Mouse (Mus musculus): Measurements from ENCODE around the gene Vangl1. TPM values are rescaled to one million over a fixed set of nuclear protein-coding genes. Genes with fewer than 3 reads are reported as not detected.

The Vangl1 gene
- polyA plus RNA-seq, 1 experiment from 2014 or later: 29.4 TPM

DNA sequence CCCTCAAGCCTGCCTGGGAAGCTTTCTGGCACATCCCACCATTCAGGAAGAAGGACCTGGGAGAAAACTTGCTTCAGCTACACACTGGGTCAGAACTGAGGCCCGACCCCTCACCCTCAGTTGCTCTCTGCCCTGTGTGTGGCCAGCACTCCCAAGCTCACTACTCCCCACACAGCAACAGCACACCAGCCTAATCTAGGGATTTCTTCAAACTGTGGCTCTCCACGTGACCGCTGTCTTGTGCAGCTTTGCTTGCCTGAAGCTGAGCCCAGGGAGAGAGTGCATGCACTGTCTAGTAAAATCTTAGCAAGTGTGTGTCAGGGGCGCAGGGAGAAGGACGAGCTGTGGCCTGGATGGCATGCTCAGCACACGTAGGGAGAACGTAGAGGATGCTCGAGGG, 18.3 kb upstream of the Vangl1 start:
- WGBS (ENCODE audit: insufficient replicate concordance): 79% methylated on average over 8 of the region's 8 CpGs
- Histone ChIP-seq H3K36me3 (ENCODE audit: control insufficient read depth, insufficient read depth, low read length) (no peaks in the 10 kb centered on the region), H3K27me3 (ENCODE audit: control insufficient read depth, insufficient read depth, low read length) (no peaks in the 10 kb centered on the region), H3K4me2 (no peak overlapping the region), H3K4me1 (ENCODE audit: control insufficient read depth, insufficient read depth, low read length) (no peaks in the 10 kb centered on the region), H3K9ac (ENCODE audit: low read depth, low read length) (no peak overlapping the region), H3K9me3 (replicated peaks; ENCODE audit: control insufficient read depth, low read length) (no peaks in the 10 kb centered on the region), H3K27ac (ENCODE audit: low read depth, low read length) (no peak overlapping the region), H3K4me3 (ENCODE audit: low read depth, low read length) (no peak overlapping the region)
- ATAC-seq (replicated peaks; ENCODE audit: insufficient number of reproducible peaks, low FRiP score, low TSS enrichment): no peak

DNA sequence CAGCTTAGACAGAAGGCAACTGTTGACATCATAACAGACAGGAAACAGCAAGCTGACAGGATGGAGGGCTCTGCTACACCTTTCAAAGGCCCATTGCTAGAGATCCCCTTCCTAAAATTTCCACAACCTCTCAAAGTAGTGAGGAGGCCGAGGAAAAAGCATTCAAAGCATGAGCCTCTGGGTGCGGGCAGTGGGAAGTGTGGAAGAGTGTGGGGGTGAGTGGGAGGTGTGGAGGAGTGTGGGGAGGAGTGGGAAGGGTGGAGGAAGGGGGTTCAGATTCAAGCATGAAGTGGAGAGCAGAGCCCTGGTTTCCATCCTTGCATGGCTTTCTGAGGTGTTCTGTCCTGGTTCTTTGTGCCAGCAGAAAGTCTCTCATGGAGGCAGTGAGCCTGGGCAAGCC, 13.8 kb upstream of the Vangl1 start:
- WGBS (ENCODE audit: insufficient replicate concordance): 72% methylated on average over 2 of the region's 2 CpGs
- H3K27me3 ChIP-seq (ENCODE audit: control insufficient read depth, insufficient read depth, low read length): no peaks in the 10 kb centered on the region
- no peak for ATAC-seq (replicated peaks; ENCODE audit: insufficient number of reproducible peaks, low FRiP score, low TSS enrichment)
- H3K4me3 ChIP-seq (ENCODE audit: low read depth, low read length): no peak overlapping the region
- H3K9ac ChIP-seq (ENCODE audit: low read depth, low read length): no peak overlapping the region
- peaks cover 5% of the 10 kb centered on the region; the same call in 1 of the 2 replicates for H3K4me1 ChIP-seq (ENCODE audit: control insufficient read depth, insufficient read depth, low read length)
- H3K27ac ChIP-seq (ENCODE audit: low read depth, low read length): no peak overlapping the region
- H3K36me3 ChIP-seq (ENCODE audit: control insufficient read depth, insufficient read depth, low read length): no peaks in the 10 kb centered on the region
- H3K4me2 ChIP-seq: no peak overlapping the region
- no peaks in the 10 kb centered on the region for H3K9me3 ChIP-seq (replicated peaks; ENCODE audit: control insufficient read depth, low read length)

- Histone ChIP-seq H3K4me2 (no peak overlapping the region), H3K9me3 (replicated peaks; ENCODE audit: control insufficient read depth, low read length) (no peaks in the 10 kb centered on the region), H3K27ac (ENCODE audit: low read depth, low read length) (no peak overlapping the region), H3K27me3 (ENCODE audit: control insufficient read depth, insufficient read depth, low read length) (no peaks in the 10 kb centered on the region), H3K4me1 (ENCODE audit: control insufficient read depth, insufficient read depth, low read length) (peaks cover 5% of the 10 kb centered on the region; the same call in 1 of the 2 replicates), H3K4me3 (ENCODE audit: low read depth, low read length) (no peak overlapping the region), H3K36me3 (ENCODE audit: control insufficient read depth, insufficient read depth, low read length) (no peaks in the 10 kb centered on the region), H3K9ac (ENCODE audit: low read depth, low read length) (no peak overlapping the region)
- WGBS (ENCODE audit: insufficient replicate concordance): 82% methylated on average over 4 of the region's 4 CpGs
- ATAC-seq (replicated peaks; ENCODE audit: insufficient number of reproducible peaks, low FRiP score, low TSS enrichment): no peak
Measured at GRCm38 (mm10) chr3:102214736-102215135, 10.2 kb upstream of the Vangl1 start.

DNA sequence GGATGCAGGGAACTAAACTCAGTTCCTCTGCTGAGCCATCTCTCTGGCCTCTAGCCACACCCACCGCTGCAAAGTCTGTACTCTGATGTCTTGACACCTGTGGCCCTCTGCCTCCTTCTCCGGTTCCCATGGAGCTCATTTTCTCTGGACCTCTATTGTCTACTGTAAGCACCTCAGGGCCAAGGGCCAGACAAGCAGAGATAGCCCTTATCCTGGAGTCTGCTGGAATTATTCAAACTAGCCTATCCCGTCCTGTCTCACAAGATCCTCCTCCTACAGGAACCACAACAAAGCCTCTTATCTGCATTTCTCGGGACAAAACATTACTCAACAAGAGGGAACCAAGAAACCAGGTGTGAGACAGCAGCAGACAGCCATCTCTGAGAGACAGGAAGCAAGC, 9.8 kb upstream of the Vangl1 start:
- no peaks in the 10 kb centered on the region for H3K36me3 ChIP-seq (ENCODE audit: control insufficient read depth, insufficient read depth, low read length)
- 42% methylated on average over 4 of the region's 4 CpGs for WGBS (ENCODE audit: insufficient replicate concordance)

DNA sequence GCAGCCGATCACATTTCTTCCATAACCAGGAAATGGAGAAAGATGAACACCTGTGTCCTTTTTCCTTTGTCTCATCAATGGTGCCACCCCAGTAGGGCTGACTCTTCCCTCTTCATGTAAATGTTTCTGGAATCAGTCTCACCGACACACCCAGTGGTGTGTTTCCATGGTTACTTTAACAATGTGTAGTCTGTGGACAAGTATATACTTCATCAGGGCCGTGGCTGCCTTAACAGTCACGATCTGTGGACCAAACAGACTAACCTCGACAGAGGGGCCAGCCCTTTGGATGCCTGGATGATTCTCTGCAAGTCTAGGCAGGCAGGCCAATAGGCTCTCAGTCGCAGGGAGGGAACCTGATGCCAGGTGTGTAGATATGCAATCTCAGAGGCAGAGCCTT, 8.4 kb upstream of the Vangl1 start:
- H3K9me3 ChIP-seq (replicated peaks; ENCODE audit: control insufficient read depth, low read length): no peaks in the 10 kb centered on the region
- H3K4me2 ChIP-seq: no peak overlapping the region
- 65% methylated on average over 6 of the region's 6 CpGs for WGBS (ENCODE audit: insufficient replicate concordance)
- H3K36me3 ChIP-seq (ENCODE audit: control insufficient read depth, insufficient read depth, low read length): no peaks in the 10 kb centered on the region
- H3K4me1 ChIP-seq (ENCODE audit: control insufficient read depth, insufficient read depth, low read length): peaks cover 5% of the 10 kb centered on the region; the same call in 1 of the 2 replicates
- no peaks in the 10 kb centered on the region for H3K27me3 ChIP-seq (ENCODE audit: control insufficient read depth, insufficient read depth, low read length)
- H3K9ac ChIP-seq (ENCODE audit: low read depth, low read length): no peak overlapping the region
- H3K4me3 ChIP-seq (ENCODE audit: low read depth, low read length): no peak overlapping the region
- no peak overlapping the region for H3K27ac ChIP-seq (ENCODE audit: low read depth, low read length)
- no peak for ATAC-seq (replicated peaks; ENCODE audit: insufficient number of reproducible peaks, low FRiP score, low TSS enrichment)

More for the DNA sequence above, 9.8 kb upstream of the Vangl1 start:
- H3K4me3 ChIP-seq (ENCODE audit: low read depth, low read length): no peak overlapping the region
- no peak overlapping the region for H3K9ac ChIP-seq (ENCODE audit: low read depth, low read length)
- H3K4me1 ChIP-seq (ENCODE audit: control insufficient read depth, insufficient read depth, low read length): peaks cover 5% of the 10 kb centered on the region; the same call in 1 of the 2 replicates
- no peaks in the 10 kb centered on the region for H3K27me3 ChIP-seq (ENCODE audit: control insufficient read depth, insufficient read depth, low read length)
- ATAC-seq (replicated peaks; ENCODE audit: insufficient number of reproducible peaks, low FRiP score, low TSS enrichment): no peak
- no peak overlapping the region for H3K27ac ChIP-seq (ENCODE audit: low read depth, low read length)
- H3K9me3 ChIP-seq (replicated peaks; ENCODE audit: control insufficient read depth, low read length): no peaks in the 10 kb centered on the region
- no peak overlapping the region for H3K4me2 ChIP-seq

DNA sequence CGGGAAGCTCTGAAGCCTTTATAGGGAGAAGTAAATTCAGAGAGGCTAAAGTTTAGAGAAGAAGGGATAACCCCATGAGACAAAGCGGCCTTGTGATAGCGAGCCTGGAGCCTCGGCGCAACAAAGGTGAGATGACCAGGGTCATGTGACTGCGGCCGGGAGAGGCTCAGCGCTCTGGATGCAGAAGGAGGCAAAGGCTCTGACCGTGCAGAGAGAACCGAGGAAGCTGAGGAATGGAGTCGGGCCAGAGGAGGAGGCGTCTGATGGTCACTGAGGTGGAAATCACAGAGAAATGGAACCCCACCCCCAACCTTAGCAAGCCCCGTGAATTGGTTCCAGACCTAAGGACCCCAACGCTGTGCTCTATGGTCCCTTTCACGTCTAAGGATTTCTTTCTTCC, 7.8 kb upstream of the Vangl1 start:
- H3K9ac ChIP-seq (ENCODE audit: low read depth, low read length): no peak overlapping the region
- 86% methylated on average over 15 of the region's 15 CpGs for WGBS (ENCODE audit: insufficient replicate concordance)
- no peak overlapping the region for H3K4me3 ChIP-seq (ENCODE audit: low read depth, low read length)
- no peak for ATAC-seq (replicated peaks; ENCODE audit: insufficient number of reproducible peaks, low FRiP score, low TSS enrichment)
- H3K36me3 ChIP-seq (ENCODE audit: control insufficient read depth, insufficient read depth, low read length): no peaks in the 10 kb centered on the region
- H3K27me3 ChIP-seq (ENCODE audit: control insufficient read depth, insufficient read depth, low read length): no peaks in the 10 kb centered on the region
- no peaks in the 10 kb centered on the region for H3K9me3 ChIP-seq (replicated peaks; ENCODE audit: control insufficient read depth, low read length)
- no peak overlapping the region for H3K4me2 ChIP-seq
- H3K4me1 ChIP-seq (ENCODE audit: control insufficient read depth, insufficient read depth, low read length): peaks cover 5% of the 10 kb centered on the region; the same call in 1 of the 2 replicates
- no peak overlapping the region for H3K27ac ChIP-seq (ENCODE audit: low read depth, low read length)

- no peaks in the 10 kb centered on the region for H3K9me3 ChIP-seq (replicated peaks; ENCODE audit: control insufficient read depth, low read length)
- 85% methylated on average over 2 of the region's 2 CpGs for WGBS (ENCODE audit: insufficient replicate concordance)
Measured at GRCm38 (mm10) chr3:102211340-102211739, 6.8 kb upstream of the Vangl1 start.

DNA sequence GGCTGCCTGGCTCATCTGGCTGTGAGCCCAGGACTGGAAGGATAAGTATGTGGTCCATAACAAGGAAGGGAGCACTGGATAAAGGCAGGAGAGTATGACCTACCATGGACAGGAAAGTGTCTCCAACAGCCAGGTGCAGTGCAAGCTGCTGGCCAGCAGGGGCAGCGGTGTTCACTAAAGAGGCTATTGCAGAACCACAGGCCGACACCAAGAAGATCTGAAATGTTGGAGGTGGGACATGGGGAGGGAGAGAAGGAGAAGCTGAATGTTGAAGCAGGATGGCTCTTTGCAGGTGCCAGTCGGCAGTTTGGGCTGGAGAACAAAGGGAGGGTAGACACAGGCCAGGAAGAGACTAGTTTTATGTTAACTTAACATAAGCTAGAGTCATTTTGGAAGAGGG, 6.3 kb upstream of the Vangl1 start:
- no peak overlapping the region for H3K27ac ChIP-seq (ENCODE audit: low read depth, low read length)
- no peak overlapping the region for H3K4me3 ChIP-seq (ENCODE audit: low read depth, low read length)
- no peak overlapping the region for H3K9ac ChIP-seq (ENCODE audit: low read depth, low read length)
- no peaks in the 10 kb centered on the region for H3K36me3 ChIP-seq (ENCODE audit: control insufficient read depth, insufficient read depth, low read length)
- ATAC-seq (replicated peaks; ENCODE audit: insufficient number of reproducible peaks, low FRiP score, low TSS enrichment): no peak
- no peak overlapping the region for H3K4me2 ChIP-seq
- 56% methylated on average over 3 of the region's 3 CpGs for WGBS (ENCODE audit: insufficient replicate concordance)
- H3K27me3 ChIP-seq (ENCODE audit: control insufficient read depth, insufficient read depth, low read length): no peaks in the 10 kb centered on the region
- no peaks in the 10 kb centered on the region for H3K9me3 ChIP-seq (replicated peaks; ENCODE audit: control insufficient read depth, low read length)
- H3K4me1 ChIP-seq (ENCODE audit: control insufficient read depth, insufficient read depth, low read length): peaks cover 5% of the 10 kb centered on the region; the same call in 1 of the 2 replicates

More at GRCm38 (mm10) chr3:102211340-102211739, 6.8 kb upstream of the Vangl1 start:
- Histone ChIP-seq H3K4me3 (ENCODE audit: low read depth, low read length) (no peak overlapping the region), H3K27me3 (ENCODE audit: control insufficient read depth, insufficient read depth, low read length) (no peaks in the 10 kb centered on the region), H3K9ac (ENCODE audit: low read depth, low read length) (no peak overlapping the region), H3K27ac (ENCODE audit: low read depth, low read length) (no peak overlapping the region), H3K36me3 (ENCODE audit: control insufficient read depth, insufficient read depth, low read length) (no peaks in the 10 kb centered on the region), H3K4me2 (no peak overlapping the region), H3K4me1 (ENCODE audit: control insufficient read depth, insufficient read depth, low read length) (peaks cover 5% of the 10 kb centered on the region; the same call in 1 of the 2 replicates)
- no peak for ATAC-seq (replicated peaks; ENCODE audit: insufficient number of reproducible peaks, low FRiP score, low TSS enrichment)

- Histone ChIP-seq H3K27me3 (ENCODE audit: control insufficient read depth, insufficient read depth, low read length) (no peaks in the 10 kb centered on the region), H3K4me3 (ENCODE audit: low read depth, low read length) (no peak overlapping the region), H3K9me3 (replicated peaks; ENCODE audit: control insufficient read depth, low read length) (no peaks in the 10 kb centered on the region), H3K4me1 (ENCODE audit: control insufficient read depth, insufficient read depth, low read length) (peaks cover 7% of the 10 kb centered on the region), H3K4me2 (no peak overlapping the region), H3K27ac (ENCODE audit: low read depth, low read length) (no peak overlapping the region), H3K36me3 (ENCODE audit: control insufficient read depth, insufficient read depth, low read length) (no peaks in the 10 kb centered on the region), H3K9ac (ENCODE audit: low read depth, low read length) (no peak overlapping the region)
- 72% methylated on average over 6 of the region's 6 CpGs for WGBS (ENCODE audit: insufficient replicate concordance)
- no peak for ATAC-seq (replicated peaks; ENCODE audit: insufficient number of reproducible peaks, low FRiP score, low TSS enrichment)
Measured at GRCm38 (mm10) chr3:102208861-102209260, 4.4 kb upstream of the Vangl1 start.
